Mouse (Mus musculus) adrenal gland (tissue): ENCODE data around the gene Ndufa4.
"Not testable (repeated sequence)": the region's sequence is repeated elsewhere in the genome, so short reads cannot be mapped to it uniquely, and the experiment has no call there.

Source experiments
- intact Hi-C: fragments of 180-260 bp; cut with DNase I; formaldehyde crosslinking; loops from one replicate; pipeline ENCODE4 v1.15.1; 2025
- long read RNA-seq, 2 experiments: library from polyadenylated mRNA; unstranded; transcript quantifications; one replicate each; pipeline ENCODE4 v2.0.0; 2020; ENCODE audit warnings: borderline replicate concordance in 1 of 2; ENCODE audit not compliant: insufficient replicate concordance in 1 of 2

Ndufa4 gene
- long read RNA-seq, experiment 1, transcript Ndufa4-203 (4 exons, 409 nt) = minor isoform, 9 of 668 reads
- long read RNA-seq, experiment 1, transcript Ndufa4-205 (4 exons, 610 nt) = major isoform, 645 of 668 reads
- long read RNA-seq, experiment 1, partial matches to known transcripts = 0 of 668 reads
- long read RNA-seq, experiment 1, other reads (novel, unspliced or antisense) = 12 of 668 reads
- long read RNA-seq, experiment 2, transcript Ndufa4-205 (4 exons, 610 nt) = major isoform, 556 of 572 reads
- long read RNA-seq, experiment 2, transcript Ndufa4-203 (4 exons, 409 nt) = minor isoform, 5 of 572 reads
- long read RNA-seq, experiment 2, partial matches to known transcripts = 1 of 572 reads
- long read RNA-seq, experiment 2, other reads (novel, unspliced or antisense) = 10 of 572 reads

- intact Hi-C loops = no loop called here
Measured at GRCm38 (mm10) chr6:11907269-11908032, at the start of gene Ndufa4, which contains the start of gene Phf14. Gene Ndufa4 (minus strand): TSS chr6:11907497. Gene Phf14 (plus strand): TSS chr6:11907809.

GRCm38 (mm10) chr6:11948100-11948499 lies 40.8 kb upstream of the Ndufa4 start:
- intact Hi-C loops = no loop called here

- intact Hi-C loops = no loop called here
Measured at GRCm38 (mm10) chr6:11942089-11942488, 34.8 kb upstream of the Ndufa4 start.

- intact Hi-C loops = no loop called here
Measured at GRCm38 (mm10) chr6:11940895-11941294, 33.6 kb upstream of the Ndufa4 start.

GRCm38 (mm10) chr6:11933403-11933802 lies 26.1 kb upstream of the Ndufa4 start:
- intact Hi-C loops = no loop called here

- intact Hi-C loops = no loop called here
Measured at GRCm38 (mm10) chr6:11927485-11927884, 20.2 kb upstream of the Ndufa4 start.

GRCm38 (mm10) chr6:11926082-11926595 lies 18.8 kb upstream of the Ndufa4 start:
- intact Hi-C loops = no loop called here

- intact Hi-C loops = no loop called here
Measured at GRCm38 (mm10) chr6:11925496-11926041, 18.3 kb upstream of the Ndufa4 start.

- intact Hi-C loops = no loop called here
Measured at GRCm38 (mm10) chr6:11908170-11908569, 873 bp upstream of the Ndufa4 start.

- intact Hi-C loops = no loop called here
Measured at GRCm38 (mm10) chr6:11906890-11907268, 418 bp downstream of the Ndufa4 start.

- intact Hi-C loops = no loop called here
Measured at GRCm38 (mm10) chr6:11900809-11901310, 6.4 kb downstream of the Ndufa4 start.

- intact Hi-C loops = not testable (repeated sequence)
Measured at GRCm38 (mm10) chr6:11875364-11875763, 31.9 kb downstream of the Ndufa4 start.
